Mouse (Mus musculus) adrenal gland, postnatal 25 days (tissue): ENCODE results near the gene Mapk10. TPM values are rescaled to one million over a fixed set of nuclear protein-coding genes. Genes with fewer than 3 reads are reported as not detected.
A peak's percentile ranks its signal among the peaks of the same experiment; 100 is the strongest.

ENCODE experiments used
- DNase-seq: peaks from one replicate; pipeline ENCODE4 v3.0.0; 2021; ENCODE audit warnings: mixed read lengths
- total RNA-seq: library from RNA; stranded (reverse); gene quantifications from 2 replicates; pipeline ENCODE4 v1.2.3, GENCODE M21; 2021

Gene Mapk10
- total RNA-seq, 1 experiment from 2014 or later: 8.6 TPM

- no peak for DNase-seq
Observed at GRCm38 (mm10) chr5:103164022-103164421, 47.1 kb downstream of the Mapk10 start.

DNA sequence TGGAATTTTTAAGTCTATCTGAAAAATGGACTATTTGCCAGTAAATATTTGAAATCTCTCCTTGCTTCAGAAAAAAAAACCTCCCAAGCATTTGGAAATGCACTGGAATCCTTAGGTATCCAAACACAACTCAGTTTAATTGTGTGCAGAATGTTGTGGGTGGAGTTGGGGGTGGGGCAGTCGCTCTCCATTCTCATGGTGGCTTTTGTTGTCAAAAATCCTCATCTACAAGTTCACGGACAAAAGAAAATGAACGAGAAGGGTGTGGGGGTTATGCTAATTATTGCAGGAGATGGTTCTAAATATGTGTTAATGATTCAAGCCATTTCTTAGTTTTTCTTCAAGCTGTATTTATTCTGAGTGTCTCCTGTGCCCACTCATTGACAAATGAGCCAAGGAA, 49.6 kb downstream of the Mapk10 start:
- no peak for DNase-seq

- DNase-seq: no peak
Observed at GRCm38 (mm10) chr5:103161196-103161540, 50.0 kb downstream of the Mapk10 start.

DNA sequence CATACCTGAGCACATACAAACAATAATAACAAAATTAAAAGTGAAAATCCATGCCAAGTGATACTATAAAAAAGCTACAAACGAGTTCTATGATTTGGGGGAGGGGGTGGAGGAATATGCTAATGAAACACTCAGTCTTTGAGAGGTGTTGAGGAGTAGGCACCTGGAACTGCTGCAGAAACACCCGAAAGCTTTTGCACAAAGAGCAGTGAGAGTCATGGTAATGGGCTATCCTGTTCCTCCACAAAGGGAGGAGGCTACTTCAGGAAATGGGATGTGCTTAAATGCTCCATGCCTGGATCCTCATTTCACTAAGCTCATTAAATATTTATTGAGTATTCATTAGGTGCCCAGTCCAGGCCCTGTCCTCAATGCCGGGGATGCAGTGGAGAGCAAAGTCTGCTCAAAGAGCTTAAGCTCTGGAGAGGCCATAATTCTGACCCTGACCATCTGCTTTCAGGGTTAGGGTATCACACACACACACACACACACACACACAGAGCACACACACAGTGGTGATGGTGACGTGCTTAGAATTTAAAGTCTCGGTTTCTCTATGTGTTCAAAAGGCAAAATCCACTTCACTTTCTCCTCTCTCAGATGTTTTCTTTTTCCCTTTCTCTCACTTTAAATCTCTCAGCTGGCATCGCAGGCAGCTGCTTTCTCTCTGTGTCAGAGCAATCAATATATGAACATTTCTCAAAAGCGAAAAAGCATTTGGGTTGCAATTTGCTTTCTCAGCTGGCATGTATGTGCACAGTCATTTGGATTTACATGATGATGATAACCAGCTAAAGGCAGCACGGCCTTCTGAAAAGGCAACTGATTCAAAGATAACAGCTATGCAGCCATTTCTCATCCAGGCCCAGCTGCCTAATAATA, 50.6 kb downstream of the Mapk10 start:
- no peak for DNase-seq

DNA sequence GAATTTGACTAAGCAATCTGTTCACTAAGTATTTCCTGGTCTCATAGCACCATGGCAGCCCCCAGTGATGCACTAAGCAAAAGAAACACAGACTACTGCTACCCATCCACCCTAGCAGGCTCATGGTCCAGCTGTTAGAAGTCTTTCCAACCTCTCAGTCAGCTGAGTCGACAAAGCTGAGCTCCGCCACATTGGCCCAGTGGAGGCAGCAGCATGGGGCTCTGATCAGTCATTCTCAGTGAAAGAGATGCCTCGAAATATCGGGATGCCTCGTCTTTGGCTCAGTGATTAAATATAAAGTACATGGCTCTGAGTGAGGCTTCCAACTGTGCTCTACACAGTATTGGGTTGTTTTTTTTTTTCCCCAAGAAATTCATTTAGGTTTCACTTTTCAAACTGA, 70.2 kb downstream of the Mapk10 start:
- DNase-seq: no peak

GRCm38 (mm10) chr5:103134839-103135238, 76.3 kb downstream of the Mapk10 start:
- DNase-seq: peak; percentile 80

DNA sequence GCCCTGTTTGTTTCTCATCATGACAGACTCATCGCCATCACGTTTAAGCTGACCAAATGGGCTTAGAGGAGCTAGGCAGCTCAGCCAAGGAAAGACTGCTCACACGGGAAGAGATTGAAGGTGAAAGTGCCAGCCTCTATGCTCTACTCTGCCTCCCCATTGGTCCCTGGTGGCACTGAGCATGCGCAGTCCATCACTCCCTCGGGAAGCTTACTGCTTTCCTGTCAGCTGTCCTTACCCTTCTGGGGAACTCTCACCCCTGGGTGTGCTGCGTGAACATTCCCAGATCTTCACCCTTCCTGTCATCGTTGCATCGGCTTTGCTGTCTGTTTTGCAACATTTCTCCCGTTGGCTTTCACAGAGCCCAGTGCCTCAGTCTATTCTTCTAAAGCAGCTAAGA, 77.5 kb downstream of the Mapk10 start:
- peak; percentile 42 for DNase-seq

- no peak for DNase-seq
Observed at GRCm38 (mm10) chr5:103132814-103133213, 78.3 kb downstream of the Mapk10 start.

GRCm38 (mm10) chr5:103119618-103120017, 91.5 kb downstream of the Mapk10 start:
- no peak for DNase-seq

- DNase-seq: no peak
Observed at GRCm38 (mm10) chr5:103115571-103115970, 95.6 kb downstream of the Mapk10 start.

DNA sequence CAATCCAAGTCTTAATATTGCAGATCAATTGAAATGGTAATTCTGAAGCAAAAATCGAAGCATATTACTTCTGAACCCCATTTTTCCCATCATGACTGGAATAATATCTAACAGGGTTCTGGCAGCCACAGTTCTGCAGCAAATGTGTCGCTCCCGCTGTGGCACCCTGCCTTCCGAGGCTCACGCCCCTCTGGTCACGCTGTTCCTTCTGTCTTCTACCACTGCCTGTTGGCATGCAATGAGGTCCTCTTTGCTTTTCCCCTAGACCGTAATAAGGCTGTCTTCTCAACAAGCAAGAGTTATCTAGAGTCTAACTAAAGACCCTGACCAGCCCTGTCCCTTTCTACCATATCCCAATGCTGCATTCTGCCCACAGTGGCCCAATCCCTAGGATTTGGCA, 98.7 kb downstream of the Mapk10 start:
- no peak for DNase-seq

- DNase-seq: no peak
Observed at GRCm38 (mm10) chr5:103109409-103109808, 101.7 kb downstream of the Mapk10 start.

GRCm38 (mm10) chr5:103105441-103106414, 105.4 kb downstream of the Mapk10 start:
- no peak for DNase-seq

DNA sequence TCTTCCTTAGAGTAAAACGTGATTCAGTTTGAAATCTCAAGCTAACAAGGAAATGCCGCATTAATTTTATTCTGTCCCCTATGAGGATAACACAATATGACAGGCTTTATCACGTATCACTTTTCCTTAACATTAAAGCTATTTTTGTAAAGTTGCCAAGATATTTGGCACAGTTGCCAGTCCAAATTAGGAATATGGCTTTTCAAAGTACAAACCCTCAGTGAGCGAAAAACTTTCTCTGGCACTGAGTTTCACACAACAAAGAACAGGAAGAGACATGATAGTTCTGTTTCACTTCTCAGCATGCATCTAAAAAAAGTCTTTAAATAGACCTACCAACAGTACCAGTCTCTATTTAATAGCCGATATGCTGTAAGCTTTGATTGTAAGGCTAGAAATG, 107.1 kb downstream of the Mapk10 start:
- DNase-seq: no peak

DNA sequence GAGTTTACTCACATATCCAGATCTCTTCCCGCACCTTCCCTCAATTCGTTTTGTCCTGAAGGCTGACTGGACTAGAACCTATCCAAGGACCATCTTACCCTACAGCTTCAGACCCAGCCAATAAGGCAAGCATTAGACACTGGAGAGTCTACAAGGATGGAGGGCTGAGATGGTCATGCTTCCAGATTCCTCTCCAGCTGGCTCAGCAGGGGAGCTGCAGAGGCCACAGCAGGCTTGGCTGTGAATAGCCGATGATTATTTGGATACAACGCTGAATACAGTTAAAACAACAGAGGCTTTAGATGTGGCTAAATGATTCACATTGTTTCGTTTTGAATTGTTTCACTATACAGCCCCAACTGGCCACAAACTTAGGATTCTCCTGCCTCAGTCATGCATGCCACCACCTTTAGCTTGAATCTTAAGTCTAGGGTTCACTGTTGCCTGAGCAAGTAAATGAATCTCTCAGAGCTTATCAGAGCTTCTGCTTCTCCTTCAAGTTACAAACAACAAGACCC, 108.2 kb downstream of the Mapk10 start:
- no peak for DNase-seq

GRCm38 (mm10) chr5:103102176-103102575, 109.0 kb downstream of the Mapk10 start:
- no peak for DNase-seq

DNA sequence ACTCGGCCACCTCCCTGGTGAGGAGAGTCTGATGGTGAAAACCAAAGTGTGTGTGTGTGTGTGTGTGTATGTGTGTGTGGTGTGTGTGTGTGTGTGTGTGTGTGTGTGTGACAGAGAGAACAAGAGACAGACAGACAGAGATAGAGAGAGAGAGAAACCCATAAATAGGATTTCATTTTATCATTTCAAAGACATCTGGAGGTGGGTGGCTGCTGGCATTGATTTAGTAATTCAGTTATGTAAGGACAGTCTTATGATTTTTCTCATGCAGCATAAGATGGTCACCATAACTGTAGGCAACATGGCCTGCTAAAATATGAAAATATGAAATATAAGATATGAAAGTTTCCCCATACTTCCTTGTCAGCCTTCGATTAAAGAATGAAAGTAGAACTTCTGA, 117.0 kb downstream of the Mapk10 start:
- DNase-seq: no peak

DNA sequence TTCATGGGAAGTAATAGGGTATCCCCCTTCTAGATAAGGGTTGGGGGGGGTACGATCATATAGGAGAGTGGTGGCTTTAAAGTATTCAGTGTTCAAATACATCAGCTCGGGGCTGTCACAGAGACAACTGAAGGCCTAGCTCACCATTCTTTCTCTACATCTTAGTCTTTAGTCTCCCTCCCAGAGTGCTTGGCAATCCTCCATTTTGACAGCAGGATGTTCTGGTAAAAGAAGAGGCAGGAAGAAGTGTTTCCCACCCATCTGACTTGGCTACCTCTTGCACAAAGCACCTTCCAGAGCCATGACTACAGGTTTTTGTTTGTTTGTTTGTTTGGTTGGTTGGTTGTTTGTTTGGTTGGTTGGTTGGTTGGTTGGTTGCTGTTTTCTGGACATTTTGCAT, 125.3 kb downstream of the Mapk10 start:
- DNase-seq: no peak

- DNase-seq: peak; percentile 16
Observed at GRCm38 (mm10) chr5:103075451-103075850, 135.7 kb downstream of the Mapk10 start.

DNA sequence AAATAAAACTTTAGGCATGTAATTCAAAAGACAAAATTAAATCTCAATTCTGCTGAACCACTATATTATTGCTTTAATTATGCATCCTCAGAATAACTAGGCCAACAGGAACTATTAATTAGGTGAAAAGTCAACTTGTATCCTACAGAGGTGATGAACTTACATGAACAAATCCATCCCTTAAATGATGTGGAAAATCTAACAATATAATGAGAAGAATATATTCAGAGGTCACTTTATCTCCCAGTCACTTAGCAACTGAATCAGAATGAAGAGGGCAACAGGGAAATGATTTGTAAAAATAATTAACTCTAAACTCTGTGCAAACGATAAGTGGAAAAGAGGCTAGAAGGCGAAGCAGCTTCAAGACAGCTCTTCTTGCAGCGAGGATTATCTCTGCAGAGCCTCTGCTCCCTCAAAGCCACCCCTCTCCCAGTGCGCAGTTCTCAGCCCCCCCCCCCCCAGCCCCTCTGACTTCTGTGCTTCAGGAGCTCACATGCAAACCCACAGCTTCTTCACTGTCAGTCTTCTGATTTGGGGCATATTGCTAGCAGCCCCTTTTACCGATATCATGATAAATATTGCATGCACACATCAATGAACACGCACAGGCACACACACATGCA, 138.8 kb downstream of the Mapk10 start:
- DNase-seq: no peak

GRCm38 (mm10) chr5:103071006-103071612, 140.0 kb downstream of the Mapk10 start:
- no peak for DNase-seq

- DNase-seq: no peak
Observed at GRCm38 (mm10) chr5:103050319-103050916, 160.7 kb downstream of the Mapk10 start.
